Mouse (Mus musculus) neural tube, embryonic 11.5 days (tissue): ENCODE measurements around the gene Mtif3. TPM values are rescaled to one million over a fixed set of nuclear protein-coding genes. Genes with fewer than 3 reads are reported as not detected.

Experiments
- ATAC-seq: fragments of 200-750 bp; cut with Nextera tagmentation; 2 replicates; pipeline ENCODE4 v1.8.0; 2017; ENCODE audit warnings: moderate number of reproducible peaks, mild to moderate bottlenecking, moderate TSS enrichment, moderate library complexity; ENCODE audit not compliant: insufficient read depth, low FRiP score, low TSS enrichment
- DNase-seq: peaks from one replicate; pipeline ENCODE4 v3.0.0-alpha.2; 2015; ENCODE audit warnings: low spot score
- H3K27ac ChIP-seq: fragments of 300-500 bp; sonication (generic); 2 replicates; pipeline ENCODE4 v1.5.1; 2014; ENCODE audit warnings: low read depth, mild to moderate bottlenecking, low read length
- H3K27me3 ChIP-seq: fragments of 300-500 bp; sonication (generic); 2 replicates; pipeline ENCODE4 v1.6.1; 2014; ENCODE audit warnings: mild to moderate bottlenecking, low read length, mixed read lengths; ENCODE audit not compliant: control insufficient read depth, insufficient read depth
- H3K36me3 ChIP-seq: fragments of 300-500 bp; sonication (generic); 2 replicates; pipeline ENCODE4 v1.6.1; 2014; ENCODE audit warnings: mild to moderate bottlenecking, low read length, moderate library complexity, mixed read lengths; ENCODE audit not compliant: control insufficient read depth, insufficient read depth
- H3K4me1 ChIP-seq: fragments of 300-500 bp; sonication (generic); 2 replicates; pipeline ENCODE4 v1.6.1; 2014; ENCODE audit warnings: low read length, mixed read lengths; ENCODE audit not compliant: control insufficient read depth, insufficient read depth
- H3K4me2 ChIP-seq: fragments of 300-500 bp; sonication (generic); 2 replicates; pipeline ENCODE4 v1.6.1; 2014; ENCODE audit warnings: low read depth, mild to moderate bottlenecking, moderate library complexity
- H3K4me3 ChIP-seq: fragments of 300-500 bp; sonication (generic); 2 replicates; pipeline ENCODE4 v1.5.1; 2014; ENCODE audit warnings: low read depth, low read length
- H3K9ac ChIP-seq: fragments of 300-500 bp; sonication (generic); 2 replicates; pipeline ENCODE4 v1.6.1; 2014; ENCODE audit warnings: mild to moderate bottlenecking, low read length
- H3K9me3 ChIP-seq: fragments of 300-500 bp; sonication (generic); 2 replicates; pipeline ENCODE4 v1.6.1; 2016; ENCODE audit warnings: low read length; ENCODE audit not compliant: control insufficient read depth
- WGBS: fragments of 180-500 bp; shearing (Covaris S2); extraction: QIAGEN DNeasy Blood & Tissue Kit; methylation state at CpG from one replicate; pipeline ENCODE4 v1.1.7; 2014; 5-methylcytosine and 5-hydroxymethylcytosine counted together
- polyA plus RNA-seq: library from polyadenylated mRNA; unstranded; fragments of >200 nt; fragmentation: Nextera tagmentation; extraction: Ambion mirVana; gene quantifications from 2 replicates; pipeline ENCODE4 v1.2.1, GENCODE M21; 2014

Mtif3 gene
- polyA plus RNA-seq, 1 experiment from 2014 or later, result 27.7 TPM

DNA sequence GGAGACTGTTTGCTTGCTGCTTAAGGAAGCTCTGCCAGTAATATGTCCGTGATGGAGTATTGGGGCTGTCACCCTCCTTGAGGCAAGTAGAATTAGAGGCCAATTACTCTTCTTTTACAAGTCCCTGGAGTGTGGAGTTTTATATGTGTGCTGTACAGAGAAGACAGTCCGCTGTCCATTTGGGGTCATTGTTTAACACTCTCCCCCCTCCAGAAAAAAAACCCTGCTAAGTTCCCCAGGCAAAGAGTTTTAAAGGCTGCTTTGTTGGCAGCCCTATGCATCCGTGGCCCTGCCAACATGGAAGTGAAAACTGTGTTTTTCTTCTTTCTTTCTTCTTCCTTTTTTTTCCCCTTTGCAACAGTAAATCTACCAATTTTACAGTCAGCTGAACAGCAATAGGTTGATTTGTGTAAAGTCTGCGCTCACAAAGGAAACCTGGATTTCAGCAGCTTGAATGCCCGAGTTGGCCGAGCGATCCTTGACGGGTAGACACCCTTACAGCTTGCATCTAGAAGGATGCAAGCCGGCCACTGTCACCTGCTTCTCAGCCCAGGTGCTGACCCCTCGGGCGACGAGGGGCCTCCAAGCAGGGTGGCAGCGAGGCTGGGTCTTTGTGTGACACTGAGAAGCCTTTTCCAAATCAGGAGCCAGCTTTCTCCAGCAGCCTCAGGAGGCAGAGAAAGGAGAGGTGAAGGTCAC is 5.2 kb upstream of the Mtif3 start:
- Histone ChIP-seq H3K4me3 (no peak overlapping the region), H3K27ac (no peak overlapping the region), H3K4me1 (peaks cover 3% of the 10 kb centered on the region; the same call in 1 of the 2 replicates), H3K27me3 (no peaks in the 10 kb centered on the region), H3K9me3 (no peaks in the 10 kb centered on the region), H3K4me2 (no peak overlapping the region), H3K9ac (no peak overlapping the region), H3K36me3 (no peaks in the 10 kb centered on the region)
- WGBS, result 37% methylated on average over 13 of the region's 13 CpGs
- DNase-seq, result peak; percentile 42
- peak; percentile 72; the same call in 1 of the 2 replicates for ATAC-seq

DNA sequence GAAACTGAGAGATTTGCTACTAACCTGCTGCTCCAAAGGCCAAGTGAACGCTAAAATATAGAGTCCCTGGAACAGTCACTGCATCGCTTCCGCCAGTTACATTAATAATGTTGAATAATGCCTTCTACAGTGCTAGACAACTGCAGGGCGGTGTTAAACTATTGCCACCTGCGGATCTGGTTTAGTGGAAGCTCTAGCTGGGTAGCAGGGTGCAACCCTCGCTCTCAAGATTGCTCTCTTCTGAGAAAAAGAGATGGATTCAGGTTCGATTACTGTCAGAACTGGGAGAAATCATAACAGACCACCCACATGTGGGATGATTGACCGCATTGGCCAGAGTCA is 308 bp upstream of the Mtif3 start:
- Histone ChIP-seq H3K4me3 (peak overlapping the region; percentile 77; the same call in 1 of the 2 replicates), H3K4me1 (peaks cover 3% of the 10 kb centered on the region; the same call in 1 of the 2 replicates), H3K27ac (no peak overlapping the region), H3K9ac (peak overlapping the region; percentile 40; the same call in 1 of the 2 replicates), H3K4me2 (peak overlapping the region; percentile 19; the same call in 1 of the 2 replicates), H3K27me3 (no peaks in the 10 kb centered on the region), H3K36me3 (no peaks in the 10 kb centered on the region), H3K9me3 (no peaks in the 10 kb centered on the region)
- 53% methylated on average over 8 of the region's 8 CpGs for WGBS
- DNase-seq (no peak), ATAC-seq (no peak)

DNA sequence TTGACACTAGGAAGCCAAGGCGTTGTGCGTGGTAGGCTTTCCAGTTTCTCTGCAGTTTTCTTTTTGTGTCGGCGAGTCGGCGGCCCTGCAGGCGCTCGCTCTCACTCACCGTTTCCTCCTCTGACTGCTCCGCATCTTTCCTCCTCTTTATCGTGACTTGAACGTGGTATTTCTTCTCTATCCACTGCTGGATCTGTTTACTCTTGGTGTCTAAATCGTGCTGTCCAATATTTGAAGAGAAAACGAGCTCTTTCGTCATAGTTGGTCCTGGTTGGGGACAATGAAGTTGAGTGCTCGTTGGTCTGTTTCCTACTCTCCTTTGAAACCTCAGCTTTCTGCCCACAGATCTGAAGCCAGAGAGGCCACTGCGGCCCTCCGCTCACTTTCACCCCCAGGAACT is 6.9 kb downstream of the Mtif3 start:
- H3K27me3 ChIP-seq, result no peaks in the 10 kb centered on the region
- no peaks in the 10 kb centered on the region for H3K4me1 ChIP-seq
- H3K9me3 ChIP-seq, result no peaks in the 10 kb centered on the region
- H3K9ac ChIP-seq, result no peak overlapping the region
- H3K4me3 ChIP-seq, result no peak overlapping the region
- 91% methylated on average over 18 of the region's 18 CpGs for WGBS
- H3K36me3 ChIP-seq, result peaks cover 29% of the 10 kb centered on the region
- H3K27ac ChIP-seq, result no peak overlapping the region
- ATAC-seq (no peak), DNase-seq (no peak)
- H3K4me2 ChIP-seq, result no peak overlapping the region

DNA sequence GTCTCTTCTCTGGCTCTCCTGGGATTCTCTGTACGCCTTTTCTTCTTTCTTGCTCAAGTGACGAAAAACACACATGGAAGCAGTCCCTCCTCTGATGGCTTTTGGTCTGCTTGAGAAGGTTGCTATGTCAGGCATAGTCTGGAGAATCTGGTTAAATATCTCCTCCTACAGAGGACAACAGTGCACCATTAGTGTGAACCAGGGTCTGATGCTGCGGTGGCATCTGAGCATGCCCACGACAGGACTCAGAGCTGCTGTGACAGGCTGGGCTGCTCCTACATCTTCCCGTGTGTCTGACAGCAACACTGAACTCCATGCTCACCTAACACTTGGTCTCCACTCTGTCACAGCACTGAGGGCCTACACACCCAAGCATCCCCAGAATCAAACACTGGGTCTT is 7.9 kb downstream of the Mtif3 start:
- Histone ChIP-seq H3K27me3 (no peaks in the 10 kb centered on the region), H3K36me3 (peaks cover 29% of the 10 kb centered on the region), H3K4me1 (no peaks in the 10 kb centered on the region), H3K9me3 (no peaks in the 10 kb centered on the region), H3K4me2 (no peak overlapping the region), H3K27ac (no peak overlapping the region), H3K9ac (no peak overlapping the region), H3K4me3 (no peak overlapping the region)
- WGBS, result 89% methylated on average over 5 of the region's 5 CpGs
- DNase-seq (no peak), ATAC-seq (no peak)

DNA sequence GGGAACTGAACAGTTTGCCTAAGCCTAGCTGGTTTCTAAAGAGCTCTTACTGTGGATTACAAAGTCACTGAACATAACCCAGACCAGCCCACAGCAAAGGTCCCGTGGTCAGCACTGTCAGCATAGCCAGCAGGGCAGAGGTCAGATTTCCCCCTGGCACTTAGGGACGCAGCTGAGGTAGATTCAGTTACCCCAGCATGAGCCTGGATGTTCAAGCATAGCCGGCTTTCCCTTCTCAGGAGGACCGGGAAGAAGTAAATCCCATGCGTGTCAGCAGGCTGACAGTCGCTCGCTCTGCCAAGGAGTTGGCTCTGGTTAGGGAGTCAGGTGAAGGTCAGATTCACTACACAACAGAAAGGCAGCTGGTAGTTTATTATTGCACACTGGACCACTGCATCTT is 9.0 kb downstream of the Mtif3 start:
- 95% methylated on average over 7 of the region's 7 CpGs for WGBS
- peaks cover under 1% of the 10 kb centered on the region for H3K4me1 ChIP-seq
- H3K4me3 ChIP-seq, result no peak overlapping the region
- no peaks in the 10 kb centered on the region for H3K27me3 ChIP-seq
- no peak overlapping the region for H3K4me2 ChIP-seq
- no peak for ATAC-seq
- H3K9ac ChIP-seq, result no peak overlapping the region
- no peaks in the 10 kb centered on the region for H3K9me3 ChIP-seq
- H3K27ac ChIP-seq, result no peak overlapping the region
- H3K36me3 ChIP-seq, result peaks cover 29% of the 10 kb centered on the region
- DNase-seq, result no peak

DNA sequence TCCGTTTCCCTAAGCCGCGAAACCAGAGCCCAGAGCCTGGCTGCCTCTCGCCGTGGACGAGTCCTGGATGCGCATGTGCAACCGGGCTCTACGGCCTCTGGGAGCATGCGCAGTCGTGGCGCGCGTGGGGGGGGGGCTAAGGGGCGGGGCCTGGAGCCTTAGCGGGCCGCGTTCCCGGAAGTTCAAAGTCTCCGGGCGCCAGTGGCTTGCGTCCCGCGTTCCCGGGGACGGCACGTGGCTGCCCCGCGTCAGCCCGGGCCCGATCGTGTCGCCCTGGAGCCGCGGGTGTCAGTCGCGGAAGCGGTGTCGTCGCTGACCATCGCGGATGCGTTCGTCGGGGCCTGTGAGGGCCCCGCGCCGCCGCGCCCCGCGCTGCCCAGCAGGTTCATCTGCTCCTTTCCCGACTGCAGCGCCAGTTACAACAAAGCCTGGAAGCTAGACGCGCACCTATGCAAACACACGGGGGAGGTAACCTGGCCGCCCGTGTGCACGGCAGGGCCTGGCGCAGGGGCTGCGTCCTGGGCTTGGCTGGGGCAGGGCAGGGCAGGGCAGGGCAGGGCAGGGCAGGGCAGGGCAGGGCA is 15.0 kb downstream of the Mtif3 start, which contains the start of gene Gtf3a:
TSS of gene Gtf3a (plus strand) at position 150 of the 581 bp plus-strand sequence.
- Histone ChIP-seq H3K9ac (peak within 1 kb of the TSS; percentile 87), H3K27ac (peak within 1 kb of the TSS; percentile 69; the same call in 1 of the 2 replicates), H3K9me3 (no peaks in the 10 kb centered on the region), H3K4me2 (peak within 1 kb of the TSS; percentile 96), H3K27me3 (no peaks in the 10 kb centered on the region), H3K4me1 (peaks cover 6% of the 10 kb centered on the region), H3K4me3 (peak within 1 kb of the TSS; percentile 80), H3K36me3 (peaks cover 16% of the 10 kb centered on the region)
- 0% methylated on average over 58 of the region's 62 CpGs for WGBS
- peak; percentile 95 for DNase-seq
- ATAC-seq, result peak; percentile 87

DNA sequence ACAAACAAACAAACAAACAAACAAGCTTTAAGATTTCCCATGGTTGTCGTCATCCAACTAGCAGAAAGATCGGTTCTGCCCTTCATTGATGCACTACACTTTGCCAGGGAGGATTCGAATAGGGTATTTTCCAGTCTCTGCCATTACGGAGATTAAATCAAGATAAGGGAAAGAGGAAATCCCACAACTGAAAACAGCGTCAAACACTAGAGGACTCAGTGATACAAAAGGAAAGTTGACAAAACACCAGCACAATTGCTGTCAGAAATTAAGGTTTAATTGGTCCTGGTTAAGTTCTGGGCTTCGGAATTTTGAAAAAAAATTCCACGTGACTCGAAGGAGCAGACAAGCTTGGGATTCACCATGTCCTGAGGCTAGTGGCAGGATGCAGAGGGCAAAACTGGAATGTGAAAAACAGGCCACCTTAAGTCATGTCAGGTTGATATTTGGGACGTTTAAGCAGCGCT is 15.5 kb downstream of the Mtif3 start:
- Histone ChIP-seq H3K4me3 (peak overlapping the region; percentile 80), H3K27ac (no peak overlapping the region), H3K36me3 (peaks cover 12% of the 10 kb centered on the region), H3K4me1 (peaks cover 6% of the 10 kb centered on the region), H3K27me3 (no peaks in the 10 kb centered on the region), H3K9ac (peak overlapping the region; percentile 87), H3K9me3 (no peaks in the 10 kb centered on the region), H3K4me2 (peak overlapping the region; percentile 96)
- 34% methylated on average over 10 of the region's 10 CpGs for WGBS
- ATAC-seq, result no peak
- DNase-seq, result no peak

DNA sequence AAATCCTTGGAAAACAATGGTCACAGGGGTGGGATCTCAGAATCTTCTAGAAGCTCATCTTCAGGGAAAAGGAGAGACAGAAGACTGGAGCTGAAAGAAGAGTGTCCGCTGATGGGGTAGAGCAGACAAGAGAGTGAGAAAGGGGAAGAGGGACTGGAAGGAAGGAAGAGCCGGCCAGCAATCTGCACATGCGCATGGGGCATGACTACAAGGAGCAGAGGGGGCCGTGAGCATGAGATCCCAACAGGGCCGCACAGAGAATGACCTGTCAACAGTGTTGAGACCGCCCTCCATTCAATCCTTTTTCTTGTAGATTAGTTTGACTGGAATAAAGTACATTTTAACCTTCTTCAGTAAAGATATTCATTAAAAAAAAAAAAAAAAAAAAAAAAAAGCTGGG is 16.1 kb downstream of the Mtif3 start:
- 88% methylated on average over 6 of the region's 6 CpGs for WGBS
- H3K36me3 ChIP-seq, result peaks cover 6% of the 10 kb centered on the region
- no peak overlapping the region for H3K27ac ChIP-seq
- DNase-seq (no peak), ATAC-seq (no peak)
- no peak overlapping the region for H3K4me2 ChIP-seq
- no peaks in the 10 kb centered on the region for H3K27me3 ChIP-seq
- no peaks in the 10 kb centered on the region for H3K9me3 ChIP-seq
- no peak overlapping the region for H3K9ac ChIP-seq
- H3K4me1 ChIP-seq, result peaks cover 6% of the 10 kb centered on the region
- no peak overlapping the region for H3K4me3 ChIP-seq

DNA sequence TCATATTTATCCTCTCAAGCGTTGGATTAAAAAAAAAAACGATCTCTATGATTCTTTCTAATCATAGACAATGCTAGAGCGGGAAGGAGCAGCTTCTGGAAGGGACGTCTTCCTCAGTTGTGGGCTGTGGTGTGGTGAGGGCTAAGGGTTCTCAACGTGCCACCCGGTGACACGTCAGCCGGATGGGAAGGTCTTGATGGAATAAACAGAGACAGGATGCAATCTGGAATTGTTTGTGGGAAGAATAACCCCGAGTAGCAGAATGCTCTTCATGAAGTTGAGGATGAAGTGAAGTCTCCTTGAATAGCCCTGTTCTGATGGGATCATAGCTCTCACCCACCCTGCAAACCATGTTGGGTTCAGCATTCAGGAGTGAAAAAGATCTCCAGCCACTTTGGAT is 16.9 kb downstream of the Mtif3 start:
- no peak for ATAC-seq
- Histone ChIP-seq H3K9me3 (no peaks in the 10 kb centered on the region), H3K4me2 (no peak overlapping the region), H3K9ac (no peak overlapping the region), H3K36me3 (no peaks in the 10 kb centered on the region; the same call in 1 of the 2 replicates), H3K27ac (no peak overlapping the region), H3K4me3 (no peak overlapping the region), H3K4me1 (peaks cover 6% of the 10 kb centered on the region), H3K27me3 (no peaks in the 10 kb centered on the region)
- WGBS, result 91% methylated on average over 9 of the region's 9 CpGs
- DNase-seq, result no peak
